Mouse (Mus musculus): ENCODE data around the gene Rbfox1. TPM values are rescaled to one million over a fixed set of nuclear protein-coding genes. Genes with fewer than 3 reads are reported as not detected.

Rbfox1 gene
- total RNA-seq, 2 experiments from 2014 or later, result 81.5 to 93.4 TPM

- no peak for DNase-seq (ENCODE audit: low spot score in 2 of 2)
These were observed 1562.8 kb downstream of the Rbfox1 start for GRCm38 (mm10) chr16:7447718-7448649.

- DNase-seq (ENCODE audit: low spot score in 2 of 2), result no peak
These were observed 1566.0 kb downstream of the Rbfox1 start for GRCm38 (mm10) chr16:7451193-7451592.

- no peak for DNase-seq (ENCODE audit: low spot score in 2 of 2)
These were observed 1572.4 kb downstream of the Rbfox1 start for GRCm38 (mm10) chr16:7457571-7457970.
